Mouse (Mus musculus) liver, embryonic 14.5 days (tissue): ENCODE data around the gene 2410004P03Rik.
A peak's percentile ranks its signal among the peaks of the same experiment; 100 is the strongest.

Source experiments
- CTCF ChIP-seq: IDR thresholded peaks from 2 replicates; pipeline ENCODE4 v1.5.1; 2016; ENCODE audit warnings: antibody characterized with exemption, low read depth, control low read depth
- EP300 ChIP-seq: IDR thresholded peaks from 2 replicates; pipeline ENCODE4 v1.6.1; 2016; ENCODE audit warnings: antibody characterized with exemption, low read depth

DNA sequence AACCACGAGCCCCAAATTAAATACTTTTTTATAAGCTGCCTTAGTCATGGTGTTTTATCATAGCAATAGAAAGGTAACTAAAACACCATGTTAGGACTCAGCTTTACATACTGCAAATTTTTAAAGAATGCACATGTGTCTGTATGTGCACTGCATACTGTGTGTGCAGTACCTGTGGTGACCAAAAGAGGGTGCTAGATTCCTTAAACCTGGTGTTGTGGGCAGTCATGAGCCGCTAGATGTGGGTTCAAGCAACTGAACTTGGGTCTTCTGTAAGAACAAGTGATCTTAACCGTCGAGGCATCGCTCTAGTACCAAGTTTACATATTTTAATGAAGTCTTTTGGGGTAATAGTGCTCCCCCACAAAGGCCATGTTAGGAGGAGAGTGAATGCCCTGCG, 2.1 kb downstream of the 2410004P03Rik start:
- TF ChIP-seq CTCF, result peak; percentile 51
- no peak for TF ChIP-seq EP300
